Mouse (Mus musculus) lung, embryonic 15.5 days (tissue): ENCODE measurements around the gene Rnf41. TPM values are rescaled to one million over a fixed set of nuclear protein-coding genes. Genes with fewer than 3 reads are reported as not detected.

Experiments used
- ATAC-seq: fragments of 200-750 bp; cut with Nextera tagmentation; 2 replicates; pipeline ENCODE4 v1.8.0; 2017; ENCODE audit warnings: moderate number of reproducible peaks, borderline replicate concordance; ENCODE audit not compliant: low FRiP score, low TSS enrichment; ENCODE audit errors: extremely low read depth
- H3K27ac ChIP-seq: fragments of 300-500 bp; sonication (generic); 2 replicates; pipeline ENCODE4 v1.5.1; 2015; ENCODE audit warnings: moderate library complexity, mild to moderate bottlenecking, inconsistent platforms
- H3K27me3 ChIP-seq: fragments of 300-500 bp; sonication (generic); 2 replicates; pipeline ENCODE4 v1.6.1; 2015; ENCODE audit warnings: inconsistent platforms
- H3K36me3 ChIP-seq: fragments of 300-500 bp; sonication (generic); 2 replicates; pipeline ENCODE4 v1.6.1; 2015; ENCODE audit warnings: inconsistent platforms
- H3K4me1 ChIP-seq: fragments of 300-500 bp; sonication (generic); 2 replicates; pipeline ENCODE4 v1.6.1; 2015; ENCODE audit warnings: inconsistent platforms
- H3K4me2 ChIP-seq: fragments of 300-500 bp; sonication (generic); 2 replicates; pipeline ENCODE4 v1.6.1; 2015; ENCODE audit warnings: inconsistent platforms, mild to moderate bottlenecking, moderate library complexity
- H3K4me3 ChIP-seq: fragments of 300-500 bp; sonication (generic); 2 replicates; pipeline ENCODE4 v1.5.1; 2015; ENCODE audit warnings: mild to moderate bottlenecking, inconsistent platforms
- H3K9ac ChIP-seq: fragments of 300-500 bp; sonication (generic); 2 replicates; pipeline ENCODE4 v1.6.1; 2015; ENCODE audit warnings: inconsistent platforms
- H3K9me3 ChIP-seq: fragments of 300-500 bp; sonication (generic); 2 replicates; pipeline ENCODE4 v1.6.1; 2016; ENCODE audit warnings: inconsistent platforms
- WGBS: fragments of 180-500 bp; shearing (Covaris S2); methylation state at CpG from one replicate; pipeline ENCODE4 v1.1.7; 2015; 5-methylcytosine and 5-hydroxymethylcytosine counted together
- polyA plus RNA-seq: library from polyadenylated mRNA; unstranded; fragments of >200 nt; fragmentation: Nextera tagmentation; extraction: Ambion mirVana; gene quantifications from 2 replicates; pipeline ENCODE4 v1.2.1, GENCODE M21; 2015

The Rnf41 gene
- 39.8 and 42.1 TPM in 2 replicates for polyA plus RNA-seq

GRCm38 (mm10) chr10:128411211-128412054 is at the start of gene Rnf41, which contains the start of gene Nabp2:
Gene Rnf41 (plus strand): TSS chr10:128411657.
Gene Nabp2 (minus strand): TSS chr10:128411492.
- H3K4me2 ChIP-seq = peak within 1 kb of the TSS; percentile 96
- no peaks in the 10 kb centered on the region for H3K9me3 ChIP-seq
- peak; percentile 89 for ATAC-seq
- H3K36me3 ChIP-seq = peaks cover 14% of the 10 kb centered on the region
- H3K4me1 ChIP-seq = peaks cover 32% of the 10 kb centered on the region
- H3K27me3 ChIP-seq = no peaks in the 10 kb centered on the region
- peak within 1 kb of the TSS; percentile 97 for H3K27ac ChIP-seq
- WGBS = under 1% methylated on average over 48 of the region's 50 CpGs
- peak within 1 kb of the TSS; percentile 82 for H3K9ac ChIP-seq
- H3K4me3 ChIP-seq = peak within 1 kb of the TSS; percentile 89

DNA sequence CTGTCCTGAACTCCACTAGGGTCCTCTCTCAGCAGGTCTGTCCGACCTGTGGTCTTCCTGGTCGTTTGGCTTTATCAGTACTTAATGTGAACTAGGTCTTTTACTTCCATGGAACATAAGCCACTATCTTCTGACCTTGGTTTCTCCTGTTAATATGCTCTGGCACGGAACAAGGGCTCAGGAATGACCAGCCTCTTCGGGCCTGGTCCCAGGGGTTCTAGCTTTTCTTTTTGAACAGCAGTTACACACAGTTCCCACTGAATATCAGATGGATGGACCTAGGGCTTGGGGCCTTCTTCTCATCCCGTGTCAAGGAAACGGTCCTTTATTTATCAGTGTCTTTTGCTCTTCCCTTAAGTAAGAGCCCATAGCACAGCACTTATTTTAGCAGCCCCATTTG is 49.6 kb upstream of the Rnf41 start:
- no peaks in the 10 kb centered on the region for H3K27me3 ChIP-seq
- no peak overlapping the region for H3K4me3 ChIP-seq
- no peak overlapping the region for H3K4me2 ChIP-seq
- H3K27ac ChIP-seq = no peak overlapping the region
- WGBS = 86% methylated on average over 6 of the region's 6 CpGs
- H3K36me3 ChIP-seq = peaks cover 77% of the 10 kb centered on the region
- no peak overlapping the region for H3K9ac ChIP-seq
- ATAC-seq = no peak
- H3K4me1 ChIP-seq = no peaks in the 10 kb centered on the region
- no peaks in the 10 kb centered on the region for H3K9me3 ChIP-seq

- Histone ChIP-seq H3K9me3 (no peaks in the 10 kb centered on the region), H3K4me2 (no peak overlapping the region), H3K27me3 (no peaks in the 10 kb centered on the region), H3K4me3 (no peak overlapping the region), H3K4me1 (peaks cover 2% of the 10 kb centered on the region), H3K9ac (no peak overlapping the region), H3K27ac (no peak overlapping the region), H3K36me3 (peaks cover 70% of the 10 kb centered on the region)
- WGBS = 39% methylated on average over 3 of the region's 3 CpGs
- no peak; the same call in 1 of the 2 replicates for ATAC-seq
These were observed 48.9 kb upstream of the Rnf41 start for GRCm38 (mm10) chr10:128362568-128362967.

GRCm38 (mm10) chr10:128367899-128368401 is 43.5 kb upstream of the Rnf41 start:
- WGBS = 14% methylated on average over 19 of the region's 19 CpGs
- Histone ChIP-seq H3K9ac (peak overlapping the region; percentile 74), H3K4me3 (peak overlapping the region; percentile 70), H3K27ac (peak overlapping the region; percentile 97), H3K27me3 (no peaks in the 10 kb centered on the region), H3K4me1 (peaks cover 14% of the 10 kb centered on the region), H3K36me3 (peaks cover 17% of the 10 kb centered on the region), H3K4me2 (peak overlapping the region; percentile 84), H3K9me3 (no peaks in the 10 kb centered on the region)
- ATAC-seq = no peak

DNA sequence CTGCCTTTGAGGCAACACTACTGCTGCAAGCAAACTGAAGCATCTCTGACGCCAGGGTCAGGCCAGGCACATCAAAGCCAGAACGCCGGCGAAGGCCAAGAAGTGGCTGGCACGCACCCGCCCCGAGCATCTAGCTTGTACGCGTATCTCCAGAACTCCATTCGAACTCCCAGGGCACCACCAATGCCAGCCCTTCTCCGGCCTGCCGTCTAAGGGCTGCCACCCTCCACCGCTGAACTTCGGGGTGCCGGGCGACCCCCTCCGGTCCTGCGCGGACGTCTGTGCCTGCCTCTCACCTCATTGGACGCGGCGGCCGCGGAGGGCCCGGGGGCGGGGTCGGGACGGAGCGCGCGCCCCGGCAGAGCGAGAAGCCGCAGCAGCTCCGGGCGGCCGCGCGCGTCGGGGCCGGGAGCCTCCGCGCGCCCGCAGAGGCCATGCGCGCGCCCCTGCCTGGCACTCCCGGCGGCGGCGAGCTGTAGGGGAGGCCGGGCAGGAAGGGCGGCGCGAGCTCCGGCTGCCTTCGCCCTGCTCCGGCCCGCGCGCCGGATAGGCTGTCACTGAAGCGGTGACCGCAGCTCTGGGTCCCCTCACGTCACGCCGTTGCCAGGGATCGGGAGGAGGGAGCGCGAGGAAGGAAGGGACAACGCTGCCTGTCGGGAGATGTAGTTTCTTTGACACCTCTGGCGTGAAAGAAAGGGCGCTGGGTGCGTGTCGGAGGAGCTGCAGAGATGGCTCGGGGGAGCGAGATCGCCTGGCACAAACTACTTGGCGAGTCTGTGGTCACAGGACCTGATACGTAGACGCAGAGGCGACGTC is 42.8 kb upstream of the Rnf41 start, which contains the start of gene Coq10a:
Coq10a (minus strand) TSS at position 596 of the 816 bp plus-strand sequence.
- WGBS = under 1% methylated on average over 75 of the region's 87 CpGs

GRCm38 (mm10) chr10:128369218-128369543 is 42.3 kb upstream of the Rnf41 start:
- H3K27ac ChIP-seq = peak overlapping the region; percentile 97
- H3K4me1 ChIP-seq = peaks cover 14% of the 10 kb centered on the region
- peak overlapping the region; percentile 70 for H3K4me3 ChIP-seq
- H3K9me3 ChIP-seq = no peaks in the 10 kb centered on the region
- H3K4me2 ChIP-seq = peak overlapping the region; percentile 84
- no peaks in the 10 kb centered on the region for H3K27me3 ChIP-seq
- 2% methylated on average over 9 of the region's 9 CpGs for WGBS
- 0 out of 2 replicates have a peak, but pooled peaks cover 7% of the 10 kb centered on the region for H3K36me3 ChIP-seq
- H3K9ac ChIP-seq = peak overlapping the region; percentile 74
- no peak for ATAC-seq

More for the DNA sequence above, 42.8 kb upstream of the Rnf41 start, which contains the start of gene Coq10a:
- Histone ChIP-seq H3K27ac (peak within 1 kb of the TSS; percentile 97), H3K27me3 (no peaks in the 10 kb centered on the region), H3K9ac (peak within 1 kb of the TSS; percentile 74), H3K4me3 (peak within 1 kb of the TSS; percentile 70), H3K4me1 (peaks cover 14% of the 10 kb centered on the region), H3K36me3 (peaks cover 10% of the 10 kb centered on the region), H3K9me3 (no peaks in the 10 kb centered on the region), H3K4me2 (peak within 1 kb of the TSS; percentile 84)
- ATAC-seq = peak; percentile 97

GRCm38 (mm10) chr10:128369599-128369998 is 41.9 kb upstream of the Rnf41 start:
- peak overlapping the region; percentile 97 for H3K27ac ChIP-seq
- H3K36me3 ChIP-seq = 0 out of 2 replicates have a peak, but pooled peaks cover 4% of the 10 kb centered on the region
- peak overlapping the region; percentile 74 for H3K9ac ChIP-seq
- WGBS = 65% methylated on average over 6 of the region's 6 CpGs
- H3K9me3 ChIP-seq = no peaks in the 10 kb centered on the region
- no peak for ATAC-seq
- peak overlapping the region; percentile 70 for H3K4me3 ChIP-seq
- H3K27me3 ChIP-seq = no peaks in the 10 kb centered on the region
- H3K4me1 ChIP-seq = peaks cover 14% of the 10 kb centered on the region
- H3K4me2 ChIP-seq = peak overlapping the region; percentile 84

- no peak overlapping the region for H3K4me3 ChIP-seq
- 58% methylated on average over 5 of the region's 6 CpGs for WGBS
- H3K9me3 ChIP-seq = no peaks in the 10 kb centered on the region
- H3K4me2 ChIP-seq = 0 out of 2 replicates have a peak overlapping the region, but pooled peaks have one; percentile 84
- ATAC-seq = no peak
- peaks cover 14% of the 10 kb centered on the region for H3K4me1 ChIP-seq
- H3K27ac ChIP-seq = no peak overlapping the region
- H3K27me3 ChIP-seq = no peaks in the 10 kb centered on the region
- H3K9ac ChIP-seq = no peak overlapping the region
- H3K36me3 ChIP-seq = 0 out of 2 replicates have a peak, but pooled peaks cover 4% of the 10 kb centered on the region
These were observed 41.4 kb upstream of the Rnf41 start for GRCm38 (mm10) chr10:128370021-128370420.

GRCm38 (mm10) chr10:128370601-128371000 is 40.9 kb upstream of the Rnf41 start:
- WGBS = 46% methylated on average over 4 of the region's 4 CpGs
- H3K27me3 ChIP-seq = no peaks in the 10 kb centered on the region
- H3K4me2 ChIP-seq = no peak overlapping the region
- H3K4me1 ChIP-seq = peaks cover 14% of the 10 kb centered on the region
- no peaks in the 10 kb centered on the region for H3K36me3 ChIP-seq
- H3K4me3 ChIP-seq = no peak overlapping the region
- no peak for ATAC-seq
- no peak overlapping the region for H3K27ac ChIP-seq
- no peak overlapping the region for H3K9ac ChIP-seq
- no peaks in the 10 kb centered on the region for H3K9me3 ChIP-seq

DNA sequence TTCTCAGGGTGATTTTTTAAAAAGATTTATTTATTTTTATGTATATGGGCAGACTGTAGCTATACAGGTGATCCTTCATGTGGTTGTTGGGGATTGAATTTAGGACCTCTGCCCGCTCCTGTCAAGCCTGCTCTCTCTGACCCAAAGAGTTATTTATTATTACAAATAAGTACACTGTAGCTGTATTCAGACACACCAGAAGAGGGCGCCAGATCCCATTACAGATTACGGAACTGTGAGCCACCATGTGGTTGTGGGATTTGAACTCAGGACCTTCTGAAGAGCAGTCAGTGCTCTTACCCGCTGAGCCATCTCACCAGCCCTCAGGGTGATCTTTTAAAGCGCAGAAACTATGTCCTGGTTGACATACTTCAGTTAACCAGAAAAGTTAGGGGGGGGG is 39.3 kb upstream of the Rnf41 start:
- Histone ChIP-seq H3K27ac (no peak overlapping the region), H3K36me3 (no peaks in the 10 kb centered on the region), H3K4me3 (no peak overlapping the region), H3K4me2 (no peak overlapping the region), H3K4me1 (peaks cover 14% of the 10 kb centered on the region), H3K9me3 (no peaks in the 10 kb centered on the region), H3K27me3 (no peaks in the 10 kb centered on the region), H3K9ac (no peak overlapping the region)
- WGBS = 77% methylated on average over 5 of the region's 5 CpGs
- no peak for ATAC-seq

DNA sequence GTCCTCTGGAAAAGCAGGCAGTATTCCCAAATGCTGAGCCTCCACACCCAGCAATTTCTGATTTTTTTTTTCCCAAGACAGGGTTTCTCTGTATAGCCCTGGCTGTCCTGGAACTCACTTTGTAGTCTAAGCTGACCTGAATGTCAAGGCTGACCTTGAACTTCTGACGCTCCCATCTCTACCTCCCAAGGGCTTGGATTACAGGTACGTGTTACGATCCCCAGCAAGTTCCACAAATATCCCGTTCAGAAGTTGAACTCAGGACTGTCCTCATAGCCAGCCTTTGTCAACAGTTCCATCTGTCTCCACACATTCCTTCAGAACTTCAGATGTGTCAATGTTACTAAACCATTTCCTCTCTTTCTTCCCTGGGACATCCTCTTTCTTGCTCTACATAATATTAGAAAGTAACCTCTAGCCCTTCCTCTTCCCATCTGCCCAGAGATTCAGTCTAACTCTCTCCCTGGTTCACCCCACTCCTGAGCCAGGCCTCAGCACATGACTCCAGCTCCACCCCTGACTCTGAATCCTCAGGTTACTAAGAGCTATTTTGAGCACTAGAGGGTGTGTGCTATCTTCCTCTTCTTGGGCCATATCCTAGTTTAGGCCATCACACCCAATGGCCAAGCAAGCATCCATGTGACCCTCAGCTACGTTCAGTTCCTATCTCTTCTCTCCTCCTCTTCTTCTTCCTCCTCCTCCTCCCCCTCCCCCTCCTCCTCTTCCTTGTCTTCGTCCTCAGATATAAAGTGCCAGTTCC is 38.3 kb upstream of the Rnf41 start:
- Histone ChIP-seq H3K9me3 (no peaks in the 10 kb centered on the region), H3K4me2 (no peak overlapping the region), H3K36me3 (no peaks in the 10 kb centered on the region), H3K27ac (no peak overlapping the region), H3K4me1 (peaks cover 13% of the 10 kb centered on the region), H3K9ac (no peak overlapping the region), H3K27me3 (no peaks in the 10 kb centered on the region), H3K4me3 (no peak overlapping the region)
- WGBS = 69% methylated on average over 6 of the region's 6 CpGs
- ATAC-seq = no peak
